Mouse (Mus musculus) liver, embryonic 12.5 days (tissue): ENCODE measurements around the gene Spag17. TPM values are rescaled to one million over a fixed set of nuclear protein-coding genes. Genes with fewer than 3 reads are reported as not detected.

Experiments
- ATAC-seq: fragments of 200-750 bp; cut with Nextera tagmentation; 2 replicates; pipeline ENCODE4 v1.8.0; 2017; ENCODE audit warnings: moderate number of reproducible peaks, mild to moderate bottlenecking, moderate library complexity
- H3K27ac ChIP-seq: fragments of 300-500 bp; sonication (generic); 2 replicates; pipeline ENCODE4 v1.5.1; 2016; ENCODE audit warnings: mild to moderate bottlenecking
- H3K27me3 ChIP-seq: fragments of 300-500 bp; sonication (generic); replicated peaks from 2 replicates; pipeline ENCODE4 v1.6.1; 2016; ENCODE audit warnings: mild to moderate bottlenecking, moderate library complexity
- H3K36me3 ChIP-seq: fragments of 300-500 bp; sonication (generic); 2 replicates; pipeline ENCODE4 v1.6.1; 2016; ENCODE audit warnings: mild to moderate bottlenecking, moderate library complexity
- H3K4me1 ChIP-seq: fragments of 300-500 bp; sonication (generic); 2 replicates; pipeline ENCODE4 v1.6.1; 2016
- H3K4me2 ChIP-seq: fragments of 300-500 bp; sonication (generic); 2 replicates; pipeline ENCODE4 v1.6.1; 2016; ENCODE audit warnings: mild to moderate bottlenecking, moderate library complexity
- H3K4me3 ChIP-seq: fragments of 300-500 bp; sonication (generic); 2 replicates; pipeline ENCODE4 v1.5.1; 2016; ENCODE audit warnings: mild to moderate bottlenecking, moderate library complexity
- H3K9ac ChIP-seq: fragments of 300-500 bp; sonication (generic); 2 replicates; pipeline ENCODE4 v1.6.1; 2016; ENCODE audit warnings: mild to moderate bottlenecking, moderate library complexity
- H3K9me3 ChIP-seq: fragments of 300-500 bp; sonication (generic); replicated peaks from 2 replicates; pipeline ENCODE4 v1.6.1; 2016; ENCODE audit warnings: mild to moderate bottlenecking, moderate library complexity
- WGBS: fragments of 180-500 bp; shearing (Covaris S2); methylation state at CpG from one replicate; pipeline ENCODE4 v1.1.7; 2016; ENCODE audit not compliant: insufficient replicate concordance; 5-methylcytosine and 5-hydroxymethylcytosine counted together
- polyA plus RNA-seq: library from polyadenylated mRNA; unstranded; fragments of >200 nt; fragmentation: Nextera tagmentation; extraction: Ambion mirVana; gene quantifications from 2 replicates; pipeline ENCODE4 v1.2.1, GENCODE M21; 2016

The Spag17 gene
- polyA plus RNA-seq, 1 experiment from 2014 or later = 0.06 TPM

DNA sequence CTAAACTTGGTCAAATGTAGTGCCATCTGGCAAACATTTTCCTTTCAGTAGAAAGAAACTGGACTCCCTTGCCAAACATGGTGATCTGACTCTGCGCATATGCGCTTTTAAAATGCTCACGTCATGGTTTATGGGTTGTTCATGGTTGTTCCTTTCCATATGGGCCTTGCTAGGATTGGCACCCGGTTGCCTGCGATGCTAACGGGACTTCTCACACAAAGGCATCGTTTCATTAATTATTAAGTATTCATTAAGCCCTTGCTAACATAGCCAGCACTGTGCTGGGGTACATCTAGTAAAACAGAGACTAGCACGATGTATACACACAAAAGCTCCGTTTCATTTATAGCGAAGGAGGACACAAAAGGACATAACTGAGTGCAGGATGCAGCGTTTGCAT lies 304.7 kb downstream of the Spag17 start:
- Histone ChIP-seq H3K27me3 (no peaks in the 10 kb centered on the region), H3K4me1 (0 out of 2 replicates have a peak, but pooled peaks cover 6% of the 10 kb centered on the region), H3K9ac (no peak overlapping the region), H3K27ac (no peak overlapping the region), H3K4me2 (no peak overlapping the region), H3K4me3 (no peak overlapping the region), H3K36me3 (peaks cover 78% of the 10 kb centered on the region), H3K9me3 (no peaks in the 10 kb centered on the region)
- 83% methylated on average over 11 of the region's 11 CpGs for WGBS
- no peak for ATAC-seq
